Mouse (Mus musculus) gastrocnemius, postnatal 4 days (tissue): ENCODE measurements around the gene Scp2d1. TPM values are rescaled to one million over a fixed set of nuclear protein-coding genes. Genes with fewer than 3 reads are reported as not detected.
"Not testable (repeated sequence)": the region's sequence is repeated elsewhere in the genome, so short reads cannot be mapped to it uniquely, and the experiment has no call there.

ENCODE experiments used
- DNase-seq, 2 experiments: peaks; one replicate each; pipeline ENCODE4 v3.0.0; 2021 to 2022; ENCODE audit warnings: low spot score in 2 of 2, mixed read lengths in 2 of 2
- long read RNA-seq, 2 experiments: library from polyadenylated mRNA; stranded (forward); transcript quantifications; one replicate each; pipeline ENCODE4 v2.0.0; 2021
- total RNA-seq, 2 experiments: library from RNA; stranded (reverse); gene quantifications; 2 replicates each; pipeline ENCODE4 v1.2.3; 2021

Gene Scp2d1
- not detected for total RNA-seq
- long read RNA-seq, experiment 1 = 0 reads
- long read RNA-seq, experiment 2 = 0 reads

DNA sequence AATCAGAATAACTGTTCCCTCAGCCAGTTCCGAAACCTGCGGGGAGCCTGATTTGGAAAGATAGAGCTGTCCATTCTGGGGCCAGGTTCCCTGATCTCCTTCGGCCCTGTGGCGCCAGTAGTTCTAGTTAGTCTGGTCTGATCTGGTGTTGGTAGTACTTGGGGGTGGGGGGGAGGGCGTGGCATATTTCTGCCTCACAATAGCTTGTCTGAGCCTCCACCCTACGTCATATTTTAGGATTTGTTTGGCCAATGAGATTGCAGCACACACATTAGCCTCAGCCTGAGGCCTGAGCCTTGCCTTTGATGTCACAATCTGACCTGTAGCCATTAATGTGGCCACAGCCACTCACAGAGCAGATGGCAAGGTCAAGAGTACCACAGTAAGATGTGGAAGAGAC lies at the start of gene Scp2d1:
Gene Scp2d1, plus strand, starts transcription at position 301 of the 400 bp plus-strand sequence.
- not testable (repeated sequence) for DNase-seq

- DNase-seq = no peak
These were observed 48.8 kb upstream of the Scp2d1 start for GRCm38 (mm10) chr2:144774636-144775160.

DNA sequence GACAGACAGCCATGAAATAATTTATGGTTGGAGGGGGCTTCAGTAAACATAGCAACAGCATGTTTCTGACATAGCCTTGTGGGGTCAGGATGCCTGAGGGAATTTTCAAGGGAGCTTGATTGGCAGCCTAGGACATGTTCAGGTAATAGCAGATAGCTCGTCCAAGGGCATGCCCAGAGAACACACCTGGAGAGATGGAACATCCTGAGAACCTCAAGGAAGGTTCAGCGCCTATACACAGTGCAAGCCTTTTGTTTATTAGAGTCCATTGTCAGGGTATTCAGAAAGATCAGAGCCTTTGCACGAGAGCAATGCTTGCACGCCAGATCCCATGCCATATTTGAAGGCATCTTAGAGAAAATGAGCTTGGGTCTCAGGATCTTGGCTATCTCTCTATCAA lies 47.8 kb upstream of the Scp2d1 start:
- DNase-seq = no peak

DNA sequence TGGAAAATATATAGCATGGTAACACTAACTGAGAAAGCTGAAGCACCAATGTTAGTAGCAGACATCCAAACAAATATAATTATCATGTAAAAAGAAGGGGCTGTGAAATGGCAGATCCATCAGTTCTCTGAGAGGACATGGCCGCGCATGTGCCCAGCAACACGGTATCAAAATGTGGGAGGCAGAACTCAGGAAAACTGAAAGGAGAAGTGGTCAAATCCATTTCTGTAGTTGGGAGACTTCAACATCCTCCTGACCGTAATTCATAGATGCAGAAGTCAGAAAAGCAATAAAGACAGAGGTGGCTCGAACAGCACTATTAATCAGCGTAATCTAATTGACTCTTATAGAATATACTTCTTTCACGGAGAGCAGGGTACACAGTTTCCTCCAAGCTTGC lies 44.2 kb upstream of the Scp2d1 start:
- no peak for DNase-seq

DNA sequence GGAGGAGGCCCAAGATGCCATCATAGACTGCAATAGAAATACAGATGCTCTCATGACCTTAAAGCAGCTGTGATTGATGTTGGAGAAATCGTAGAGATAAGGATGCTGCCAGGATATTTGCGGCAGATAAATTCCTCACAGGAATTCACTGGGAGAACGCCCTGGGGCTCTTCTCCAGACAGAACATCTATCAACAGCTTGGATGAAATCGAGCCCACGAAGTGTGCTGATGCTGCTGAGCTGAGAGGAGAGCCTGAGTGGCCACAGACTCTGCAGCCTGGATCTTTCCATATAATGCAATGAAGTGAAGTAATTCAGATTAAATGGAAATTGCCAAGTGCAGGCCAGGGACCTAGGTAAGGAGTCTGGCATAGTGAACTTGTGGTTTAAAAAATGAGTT lies 42.7 kb upstream of the Scp2d1 start:
- DNase-seq = no peak

- DNase-seq = no peak
These were observed 41.6 kb upstream of the Scp2d1 start for GRCm38 (mm10) chr2:144781871-144782270.

- DNase-seq = no peak
These were observed 41.0 kb upstream of the Scp2d1 start for GRCm38 (mm10) chr2:144782481-144782880.

DNA sequence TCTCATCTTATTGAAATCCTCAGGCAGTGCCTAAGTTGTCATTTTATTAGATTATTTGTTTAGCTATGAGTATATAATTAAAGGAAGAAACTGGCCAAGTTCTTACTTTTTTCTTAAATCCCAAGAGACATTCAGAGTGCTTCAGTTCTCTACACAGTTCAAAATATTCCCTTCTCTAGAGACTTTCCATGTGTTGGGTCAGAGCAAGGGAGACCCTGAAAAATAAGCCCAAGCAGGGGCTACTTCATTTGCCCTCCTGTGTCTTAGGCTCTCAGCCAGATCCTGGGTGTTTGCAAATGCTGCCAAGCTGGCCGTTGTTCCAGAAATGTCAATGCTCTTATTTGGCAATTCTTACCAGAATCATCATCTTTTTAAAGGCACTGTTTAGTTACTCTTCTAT lies 40.3 kb upstream of the Scp2d1 start:
- no peak for DNase-seq

GRCm38 (mm10) chr2:144783831-144784230 lies 39.6 kb upstream of the Scp2d1 start:
- DNase-seq = no peak

DNA sequence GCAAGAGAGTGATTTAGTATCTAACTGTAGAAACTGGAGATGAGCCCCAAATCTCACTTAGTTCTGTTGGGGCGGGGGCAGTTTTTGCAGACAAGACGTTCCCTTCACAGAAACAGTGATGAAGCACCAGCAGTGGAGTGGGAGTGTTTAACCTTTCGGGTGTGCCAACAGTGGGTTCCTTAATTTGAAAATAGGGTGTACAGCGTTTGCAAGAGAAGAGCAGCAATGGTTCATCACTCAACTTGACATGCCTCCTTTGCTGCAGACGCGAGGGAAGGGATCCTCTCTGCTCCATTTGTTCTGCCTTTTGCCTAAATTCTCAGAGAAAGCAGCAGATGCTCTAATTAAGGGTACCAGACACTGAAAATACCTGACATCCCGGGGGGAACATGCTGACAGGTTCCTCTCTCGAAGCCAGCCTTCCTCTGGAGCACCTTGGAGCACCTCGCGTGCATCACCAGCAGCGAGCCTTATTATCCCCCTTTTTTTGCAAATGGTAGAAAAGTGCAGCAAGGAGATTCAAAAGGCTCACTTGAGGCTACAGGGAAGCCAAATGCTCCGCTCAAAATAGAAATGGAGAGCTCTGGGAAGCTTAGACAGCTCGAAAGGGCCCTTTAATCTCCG lies 31.7 kb upstream of the Scp2d1 start:
- no peak for DNase-seq

DNA sequence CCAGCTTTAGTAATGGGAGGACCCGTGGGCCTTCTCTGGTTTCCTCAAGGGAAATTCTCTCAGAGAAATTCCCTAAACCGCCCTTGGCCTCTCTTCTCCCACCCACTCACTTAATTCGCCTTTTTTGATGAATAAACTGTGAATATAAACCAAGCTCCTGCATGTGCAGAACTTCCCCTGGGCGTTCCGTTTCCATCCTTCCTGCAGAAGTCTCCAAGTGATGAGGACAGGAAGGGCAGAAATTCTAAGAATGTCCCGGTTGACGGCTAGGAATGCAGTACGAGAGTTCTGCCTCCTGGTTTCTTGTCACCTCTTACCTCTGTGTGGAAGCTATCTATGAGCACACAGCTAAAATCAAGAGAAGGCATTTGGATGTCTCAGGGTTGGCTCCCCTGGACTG lies 25.9 kb upstream of the Scp2d1 start:
- no peak for DNase-seq

DNA sequence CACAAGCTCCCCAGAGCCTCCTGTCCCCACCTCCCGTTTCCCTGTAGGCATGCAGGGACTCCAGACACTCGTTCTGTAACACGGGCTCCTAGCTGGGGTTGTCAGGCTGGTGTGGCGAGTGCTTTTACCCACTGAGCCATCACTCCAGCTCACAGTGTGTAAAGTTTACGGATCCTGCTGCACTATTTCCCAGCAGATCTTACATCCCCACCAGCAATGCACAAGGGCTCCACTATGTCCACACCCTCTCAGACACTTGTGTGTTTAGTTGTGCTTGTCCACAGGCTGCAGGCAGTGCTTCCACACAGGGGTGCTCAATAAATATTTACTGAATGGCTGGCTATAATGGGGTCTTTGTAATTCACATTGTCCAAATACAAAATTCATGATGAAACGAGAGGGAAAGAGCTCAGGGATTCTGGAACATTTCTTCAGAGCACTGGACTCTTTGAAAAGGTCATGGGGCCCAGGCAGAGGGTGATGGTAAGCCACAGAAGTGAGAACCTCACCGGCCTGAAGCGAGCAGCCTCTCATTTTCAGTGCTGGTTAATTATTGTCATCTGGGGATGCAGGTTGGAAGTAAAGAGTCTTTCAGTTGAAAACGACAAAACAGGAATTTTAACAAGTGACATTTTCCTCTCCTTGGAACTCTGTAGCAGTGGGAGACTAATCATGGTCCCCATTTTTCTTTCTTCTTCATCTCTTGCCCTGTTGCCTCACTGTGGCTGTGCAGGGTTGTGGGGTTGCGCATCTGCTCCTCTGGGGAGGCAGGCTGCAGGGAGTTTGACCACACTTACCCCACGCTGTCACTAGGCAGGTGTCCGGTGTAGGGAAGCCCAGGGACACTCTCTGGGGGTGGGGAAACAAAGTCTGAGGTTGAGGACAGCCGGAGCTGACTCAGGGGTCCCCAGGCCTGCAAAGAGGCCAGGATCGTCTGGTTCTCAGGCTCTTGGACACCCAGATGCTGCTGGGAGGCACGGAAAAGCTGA lies 15.4 kb upstream of the Scp2d1 start:
- no peak for DNase-seq

GRCm38 (mm10) chr2:144828457-144828985 lies 5.1 kb downstream of the Scp2d1 start:
- DNase-seq = no peak

- DNase-seq = no peak
These were observed 13.3 kb downstream of the Scp2d1 start for GRCm38 (mm10) chr2:144836667-144837311.

DNA sequence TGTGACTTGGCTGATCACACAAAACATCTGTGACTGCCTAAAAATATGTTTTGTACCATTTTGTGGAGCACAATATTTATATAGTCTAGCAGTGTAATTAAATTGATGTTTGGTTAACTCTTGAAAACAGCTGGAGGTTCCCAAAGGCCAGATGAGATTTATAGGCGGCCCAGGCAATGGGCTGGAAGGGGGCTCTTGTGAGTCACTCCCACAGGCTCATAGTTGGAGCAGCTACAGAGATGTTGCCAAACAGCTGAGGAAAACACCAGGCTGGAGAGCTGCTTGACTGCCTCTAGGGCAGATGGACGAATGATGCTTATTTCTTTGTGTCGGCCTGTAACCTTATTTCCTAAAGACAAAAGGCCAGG lies 13.8 kb downstream of the Scp2d1 start:
- DNase-seq = peak in 1 of 2 experiments; percentile 9

DNA sequence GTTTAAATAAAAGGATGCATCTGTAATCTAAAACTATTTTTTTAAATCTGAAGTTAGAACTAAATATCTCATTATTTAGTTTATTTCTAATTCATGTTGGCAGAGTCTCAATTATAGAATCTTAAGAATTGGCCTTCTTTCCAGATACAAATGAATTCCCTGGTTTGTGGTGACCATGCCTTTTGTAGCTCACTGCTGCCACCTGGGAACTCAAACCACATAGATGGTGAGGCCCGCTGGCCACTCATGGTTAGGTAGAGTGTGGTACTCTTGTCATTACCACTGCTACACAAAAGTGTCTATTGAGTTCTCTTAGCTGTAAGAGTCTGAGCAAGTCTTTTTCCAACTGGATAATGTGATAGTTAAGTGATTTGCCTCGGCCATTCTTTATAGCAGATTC lies 45.4 kb downstream of the Scp2d1 start:
- no peak for DNase-seq

Other genes starting within 250 kb of the Scp2d1 start
- 10 to 100 TPM; 32.0 to 36.5 TPM for gene Smim26, start 229.6 kb upstream of the Scp2d1 start, total RNA-seq
- gene Dtd1, start 223.8 kb upstream of the Scp2d1 start, total RNA-seq = 10 to 100 TPM; 11.9 to 12.9 TPM